Mouse (Mus musculus) small intestine, adult 2 months (tissue): Measurements from ENCODE around the gene Tap1.

ENCODE experiments used
- CTCF ChIP-seq: fragments of 200-500 bp; IDR thresholded peaks from 2 replicates; pipeline ENCODE4 v1.5.1; 2012; ENCODE audit warnings: low read depth, mild to moderate bottlenecking, control low read depth, inconsistent platforms, low read length, moderate library complexity, mixed read lengths; ENCODE audit not compliant: insufficient replicate concordance, insufficient read length; ENCODE audit errors: extremely low read depth
- POLR2A ChIP-seq: fragments of 200-500 bp; IDR thresholded peaks from 2 replicates; pipeline ENCODE4 v1.6.1; 2012; ENCODE audit warnings: low read depth, mild to moderate bottlenecking, control low read depth, inconsistent platforms, low read length, moderate library complexity

GRCm38 (mm10) chr17:34238706-34239105 is 51.4 kb downstream of the Tap1 start, which contains the start of gene H2-Ob:
- TF ChIP-seq CTCF (no peak), POLR2A (no peak)
